Mouse (Mus musculus) forebrain, embryonic 15.5 days (tissue): Measurements from ENCODE around the gene Txndc16. TPM values are rescaled to one million over a fixed set of nuclear protein-coding genes. Genes with fewer than 3 reads are reported as not detected.

Experiments
- polyA plus RNA-seq: library from polyadenylated mRNA; unstranded; fragments of >200 nt; fragmentation: Nextera tagmentation; extraction: Ambion mirVana; gene quantifications from 2 replicates; pipeline ENCODE4 v1.2.1, GENCODE M21; 2015

The Txndc16 gene
- polyA plus RNA-seq, 1 experiment from 2014 or later: 35.2 TPM

Other genes with a start within 250 kb of the Txndc16 start
- gene Ptger2, start 232.1 kb downstream of the Txndc16 start, polyA plus RNA-seq: 0.20 and 0.34 TPM in 2 replicates
- gene Gpr137c, start 611 bp downstream of the Txndc16 start, polyA plus RNA-seq: 12.8 and 13.8 TPM in 2 replicates
- 22.8 and 24.1 TPM in 2 replicates for gene Ero1l, start 98.4 kb upstream of the Txndc16 start, polyA plus RNA-seq
- 170 and 179 TPM in 2 replicates for gene Psmc6, start 109.5 kb upstream of the Txndc16 start, polyA plus RNA-seq
- 63.2 and 65.3 TPM in 2 replicates for gene Styx, start 130.8 kb upstream of the Txndc16 start, polyA plus RNA-seq
- gene Gnpnat1, start 184.6 kb upstream of the Txndc16 start, polyA plus RNA-seq: 22.1 and 23.2 TPM in 2 replicates